Mouse (Mus musculus) hematopoietic multipotent progenitor cell, adult 10-12 weeks (in vitro differentiated cells): ENCODE results near the gene Acot3. TPM values are rescaled to one million over a fixed set of nuclear protein-coding genes. Genes with fewer than 3 reads are reported as not detected.

Experiments
- polyA plus RNA-seq: library from polyadenylated mRNA; stranded (reverse); fragments of >175 nt; gene quantifications from 2 replicates; pipeline ENCODE4 v1.2.3, GENCODE M21; 2012; ENCODE audit warnings: low replicate concordance

Gene Acot3
- not detected in 2 replicates for polyA plus RNA-seq

DNA sequence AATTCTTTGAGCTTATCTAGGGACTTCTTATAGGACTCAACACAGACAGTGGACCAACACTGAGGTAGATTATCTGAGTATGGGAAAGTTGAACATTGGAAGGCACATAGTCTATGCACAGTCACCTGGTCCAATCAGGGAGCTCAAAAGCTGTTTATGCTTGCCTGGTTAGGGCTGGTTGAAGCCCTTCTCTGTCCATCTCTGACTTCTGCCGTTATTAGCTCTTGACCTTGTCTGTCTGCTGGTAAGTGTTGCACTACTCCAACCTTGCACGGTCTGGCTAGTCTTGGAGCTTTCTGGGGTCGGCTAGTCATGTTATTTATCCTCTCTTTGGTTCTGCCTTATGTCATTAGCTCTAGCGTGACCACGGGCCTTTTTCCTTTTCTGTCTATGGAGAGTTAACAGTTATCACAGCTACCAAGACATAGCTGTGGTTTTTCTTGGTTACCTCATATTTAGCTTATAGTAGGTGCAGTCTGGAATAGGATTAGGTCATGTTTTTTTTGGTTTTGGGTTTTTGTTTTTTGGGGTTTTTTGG lies at the start of gene Acot3:
Gene Acot3, plus strand, starts transcription at position 208 of the 538 bp plus-strand sequence.

DNA sequence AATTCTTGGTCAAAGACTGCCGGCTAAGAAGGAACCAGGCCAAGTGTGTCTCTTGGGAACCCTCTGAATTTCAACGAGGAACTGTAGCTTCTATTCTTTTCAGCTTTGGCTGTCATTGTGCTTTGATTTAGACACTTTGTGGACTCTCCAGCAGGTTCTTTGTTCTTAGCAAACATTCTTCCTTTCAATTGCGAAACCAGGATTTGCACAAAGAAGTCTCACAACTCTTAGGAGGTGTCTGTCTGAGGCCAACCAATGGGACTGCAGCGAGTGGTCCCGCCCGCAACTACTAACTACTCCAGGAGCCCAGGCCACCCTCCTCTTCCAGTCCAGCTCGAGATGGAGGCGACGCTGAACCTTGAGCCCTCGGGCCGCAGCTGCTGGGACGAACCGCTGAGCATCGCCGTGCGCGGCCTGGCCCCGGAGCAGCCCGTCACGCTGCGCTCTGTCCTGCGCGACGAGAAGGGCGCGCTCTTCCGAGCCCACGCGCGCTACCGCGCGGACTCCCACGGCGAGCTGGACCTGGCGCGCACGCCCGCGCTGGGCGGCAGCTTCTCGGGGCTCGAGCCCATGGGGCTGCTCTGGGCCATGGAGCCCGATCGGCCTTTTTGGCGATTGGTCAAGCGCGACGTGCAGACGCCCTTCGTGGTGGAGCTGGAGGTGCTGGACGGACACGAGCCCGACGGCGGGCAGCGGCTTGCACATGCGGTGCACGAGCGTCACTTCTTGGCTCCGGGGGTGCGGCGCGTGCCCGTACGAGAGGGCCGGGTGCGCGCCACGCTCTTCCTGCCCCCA lies 42.6 kb upstream of the Acot3 start, which contains the start of gene Acot1:
Gene Acot1, plus strand, starts transcription at position 320 of the 795 bp plus-strand sequence.

DNA sequence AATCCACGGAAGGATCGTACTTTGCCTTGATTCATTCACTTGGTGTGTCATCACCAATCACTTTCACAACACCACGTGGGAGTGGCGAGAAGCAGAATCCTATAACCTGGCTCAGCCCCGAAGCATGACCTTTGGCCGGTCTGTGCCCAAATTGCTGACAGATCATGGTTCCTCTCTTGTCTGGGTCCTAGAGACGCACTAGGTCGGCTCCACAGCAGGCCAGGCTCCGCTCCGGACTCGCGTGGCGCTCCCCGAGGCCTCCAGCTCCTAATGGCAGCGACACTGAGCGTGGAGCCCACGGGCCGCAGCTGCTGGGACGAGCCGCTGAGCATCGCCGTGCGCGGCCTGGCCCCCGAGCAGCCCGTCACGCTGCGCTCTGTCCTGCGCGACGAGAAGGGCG lies 13.7 kb upstream of the Acot3 start, which contains the start of gene Acot4:
Gene Acot4, plus strand, starts transcription at position 139 of the 400 bp plus-strand sequence.

DNA sequence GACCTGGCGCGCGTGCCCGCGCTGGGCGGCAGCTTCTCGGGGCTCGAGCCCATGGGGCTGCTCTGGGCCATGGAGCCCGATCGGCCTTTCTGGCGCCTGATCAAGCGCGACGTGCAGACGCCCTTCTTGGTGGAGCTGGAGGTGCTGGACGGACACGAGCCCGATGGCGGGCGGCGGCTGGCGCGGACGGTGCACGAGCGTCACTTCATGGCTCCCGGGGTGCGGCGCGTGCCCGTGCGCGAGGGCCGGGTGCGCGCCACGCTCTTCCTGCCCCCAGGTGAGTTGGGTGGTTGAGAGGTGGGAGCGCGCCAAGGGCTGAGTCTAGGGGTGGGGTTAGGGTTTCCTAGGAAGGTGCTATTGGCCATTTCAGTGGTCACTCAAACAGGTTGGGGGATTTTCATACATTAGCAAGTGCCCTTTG lies 13.2 kb upstream of the Acot3 start, which contains the start of gene Gm49366:
Gene Gm49366, plus strand, starts transcription at position 245 of the 421 bp plus-strand sequence.

DNA sequence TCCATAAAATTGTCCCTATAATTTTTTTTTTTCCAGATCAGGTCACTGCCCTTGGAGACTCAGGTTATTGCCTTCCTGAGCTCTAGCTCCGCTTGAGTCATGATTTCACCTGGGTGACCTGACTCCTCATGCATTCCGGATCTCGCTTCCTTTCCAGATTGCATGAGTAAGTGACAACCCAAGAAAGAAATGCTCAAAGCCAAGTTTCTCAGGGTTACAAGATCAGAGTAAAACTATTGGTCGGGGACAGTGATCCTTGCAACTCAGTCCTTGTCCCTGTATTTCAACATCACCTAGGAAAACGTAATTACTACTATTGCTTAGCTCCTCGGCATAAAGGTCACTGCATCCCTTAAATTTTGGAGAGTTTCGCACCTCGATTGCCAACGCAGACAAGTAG lies 17.0 kb downstream of the Acot3 start, which contains the start of gene Acot5:
Gene Acot5, plus strand, starts transcription at position 340 of the 400 bp plus-strand sequence.

DNA sequence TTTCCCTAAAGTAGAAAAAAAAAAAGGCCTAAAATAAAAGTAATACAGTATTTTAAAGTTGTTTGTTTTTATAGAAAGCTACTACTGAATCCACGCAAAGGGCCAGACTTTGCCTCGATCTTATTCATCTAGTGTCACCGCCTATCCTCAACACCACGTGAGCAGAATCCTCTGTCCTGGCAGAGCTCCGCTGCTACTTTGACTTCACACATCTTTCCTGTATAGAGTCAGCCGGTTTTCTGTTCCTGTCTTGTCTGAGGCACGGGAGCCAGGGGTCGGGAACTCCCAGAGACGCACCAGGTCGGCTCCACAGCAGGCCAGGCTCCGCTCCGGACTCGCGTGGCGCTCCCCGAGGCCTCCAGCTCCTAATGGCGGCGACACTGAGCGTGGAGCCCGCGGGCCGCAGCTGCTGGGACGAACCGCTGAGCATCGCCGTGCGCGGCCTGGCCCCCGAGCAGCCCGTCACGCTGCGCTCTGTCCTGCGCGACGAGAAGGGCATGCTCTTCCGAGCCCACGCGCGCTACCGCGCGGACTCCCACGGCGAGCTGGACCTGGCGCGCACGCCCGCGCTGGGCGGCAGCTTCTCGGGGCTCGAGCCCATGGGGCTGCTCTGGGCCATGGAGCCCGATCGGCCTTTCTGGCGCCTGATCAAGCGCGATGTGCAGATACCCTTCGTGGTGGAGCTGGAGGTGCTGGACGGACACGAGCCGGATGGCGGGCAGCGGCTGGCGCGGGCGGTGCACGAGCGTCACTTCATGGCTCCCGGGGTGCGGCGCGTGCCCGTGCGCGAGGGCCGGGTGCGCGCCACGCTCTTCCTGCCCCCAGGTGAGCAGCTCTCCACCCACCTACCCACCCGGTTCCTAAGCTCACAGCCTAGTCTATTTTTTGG lies 48.9 kb downstream of the Acot3 start, which contains the start of gene Acot6:
Gene Acot6, plus strand, starts transcription at position 51 of the 889 bp plus-strand sequence.

Other genes starting within 250 kb of the Acot3 start
- gene Numb, start 130.2 kb upstream of the Acot3 start, polyA plus RNA-seq = 22.0 and 29.9 TPM in 2 replicates
- 22.5 and 51.4 TPM in 2 replicates for gene Riox1, start 101.5 kb upstream of the Acot3 start, polyA plus RNA-seq
- gene Heatr4, start 67.3 kb upstream of the Acot3 start, polyA plus RNA-seq = not detected in 2 replicates
- gene Acot2, start 64.3 kb upstream of the Acot3 start, polyA plus RNA-seq = 12.4 and 22.3 TPM in 2 replicates
- 2.6 and 4.2 TPM in 2 replicates for gene Acot1, start 42.7 kb upstream of the Acot3 start, polyA plus RNA-seq
- 0.21 and 0.93 TPM in 2 replicates for gene Acot4, start 13.8 kb upstream of the Acot3 start, polyA plus RNA-seq
- gene Gm49366, start 13.2 kb upstream of the Acot3 start, polyA plus RNA-seq = not detected in 2 replicates
- gene Acot5, start 17.2 kb downstream of the Acot3 start, polyA plus RNA-seq = not detected in 2 replicates
- 0.51 and 1.0 TPM in 2 replicates for gene Acot6, start 48.5 kb downstream of the Acot3 start, polyA plus RNA-seq
- gene Dnal1, start 62.2 kb downstream of the Acot3 start, polyA plus RNA-seq = 0.16 and 0.21 TPM in 2 replicates
- gene Pnma1, start 96.3 kb downstream of the Acot3 start, polyA plus RNA-seq = 0.27 and 0.65 TPM in 2 replicates
- gene Elmsan1, start 166.7 kb downstream of the Acot3 start, polyA plus RNA-seq = 141 and 153 TPM in 2 replicates
- 1.1 and 2.6 TPM in 2 replicates for gene Ptgr2, start 233.1 kb downstream of the Acot3 start, polyA plus RNA-seq